Mouse (Mus musculus): ENCODE results near the gene Fbxo48. TPM values are rescaled to one million over a fixed set of nuclear protein-coding genes. Genes with fewer than 3 reads are reported as not detected.

The Fbxo48 gene
- total RNA-seq, 2 experiments from 2014 or later: 8.1 to 12.7 TPM

- peak; percentile 89 for ATAC-seq (replicated peaks; ENCODE audit: poor library complexity)
Observed at GRCm38 (mm10) chr11:16969650-16970049, 18.5 kb downstream of the Fbxo48 start.

- ATAC-seq (replicated peaks; ENCODE audit: poor library complexity): no peak
Observed at GRCm38 (mm10) chr11:16972027-16972426, 20.9 kb downstream of the Fbxo48 start.

- no peak for ATAC-seq (replicated peaks; ENCODE audit: poor library complexity)
Observed at GRCm38 (mm10) chr11:16973086-16973485, 21.9 kb downstream of the Fbxo48 start.

GRCm38 (mm10) chr11:16976937-16977336, 25.8 kb downstream of the Fbxo48 start:
- peak; percentile 80 for ATAC-seq (replicated peaks; ENCODE audit: poor library complexity)

DNA sequence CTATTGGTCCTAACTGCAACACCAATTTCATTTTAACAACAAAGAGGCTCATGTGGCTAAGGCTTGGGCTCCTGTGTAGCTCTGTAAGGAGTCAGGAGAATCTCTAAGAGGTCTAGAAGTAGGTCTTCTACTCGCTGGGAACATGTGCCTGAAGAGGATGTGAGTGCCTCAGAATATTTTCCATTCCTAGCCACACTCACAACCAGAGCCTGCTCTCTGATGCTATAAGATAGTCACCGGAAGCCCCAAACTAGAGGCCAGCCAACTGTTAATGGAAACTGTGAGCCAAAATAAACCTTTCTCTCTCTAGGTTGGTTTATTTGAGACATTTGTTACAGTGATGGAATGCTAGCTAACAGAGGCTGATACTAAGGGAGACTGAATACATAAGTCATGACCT, 26.4 kb downstream of the Fbxo48 start:
- peak; percentile 26 for ATAC-seq (replicated peaks; ENCODE audit: poor library complexity)

GRCm38 (mm10) chr11:16978161-16978707, 27.1 kb downstream of the Fbxo48 start:
- peak; percentile 79 for ATAC-seq (replicated peaks; ENCODE audit: poor library complexity)

- no peak for ATAC-seq (replicated peaks; ENCODE audit: poor library complexity)
Observed at GRCm38 (mm10) chr11:16986550-16987187, 35.5 kb downstream of the Fbxo48 start.

GRCm38 (mm10) chr11:16987745-16988328, 36.7 kb downstream of the Fbxo48 start:
- ATAC-seq (replicated peaks; ENCODE audit: poor library complexity): peak; percentile 94

- ATAC-seq (replicated peaks; ENCODE audit: poor library complexity): no peak
Observed at GRCm38 (mm10) chr11:16989885-16990284, 38.7 kb downstream of the Fbxo48 start.

DNA sequence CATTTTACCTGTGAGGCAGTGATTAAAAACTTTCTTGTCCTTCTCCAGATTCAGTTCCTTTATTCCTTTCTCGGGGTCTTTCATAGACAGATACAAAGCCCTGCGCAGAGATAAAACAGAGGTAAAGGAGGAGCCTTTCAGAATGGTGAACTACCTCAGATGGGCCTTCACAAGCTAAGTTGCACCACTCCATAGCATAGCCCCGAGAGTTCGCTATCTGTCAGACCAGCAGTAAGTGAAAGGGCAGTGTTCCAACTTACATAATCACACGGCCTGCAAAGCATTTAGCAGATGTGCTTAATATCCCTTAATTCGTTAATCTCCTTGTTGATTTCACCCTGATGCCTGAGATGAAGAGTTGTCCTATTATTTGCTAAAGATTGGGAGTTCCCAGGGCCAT, 41.7 kb downstream of the Fbxo48 start:
- peak; percentile 82 for ATAC-seq (replicated peaks; ENCODE audit: poor library complexity)

DNA sequence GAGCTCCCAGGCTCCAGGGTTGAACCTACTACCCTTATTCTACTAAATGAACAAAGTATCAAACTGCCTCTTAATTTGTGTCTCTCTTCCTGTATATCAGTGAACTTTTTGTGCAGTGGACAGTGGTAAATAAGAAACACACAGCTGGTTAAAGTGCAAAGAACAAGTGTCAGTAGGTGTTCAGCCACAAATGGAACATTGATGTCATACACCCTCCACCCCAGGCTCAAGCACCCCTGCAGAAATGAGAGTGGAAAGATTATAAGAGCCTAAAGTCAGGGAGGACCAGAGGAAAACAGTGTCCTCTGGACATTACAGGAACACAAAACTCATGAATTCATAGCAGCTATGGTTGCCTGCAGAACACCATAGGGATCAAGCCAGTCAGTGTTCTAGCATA, 45.6 kb downstream of the Fbxo48 start:
- no peak for ATAC-seq (replicated peaks; ENCODE audit: poor library complexity)

DNA sequence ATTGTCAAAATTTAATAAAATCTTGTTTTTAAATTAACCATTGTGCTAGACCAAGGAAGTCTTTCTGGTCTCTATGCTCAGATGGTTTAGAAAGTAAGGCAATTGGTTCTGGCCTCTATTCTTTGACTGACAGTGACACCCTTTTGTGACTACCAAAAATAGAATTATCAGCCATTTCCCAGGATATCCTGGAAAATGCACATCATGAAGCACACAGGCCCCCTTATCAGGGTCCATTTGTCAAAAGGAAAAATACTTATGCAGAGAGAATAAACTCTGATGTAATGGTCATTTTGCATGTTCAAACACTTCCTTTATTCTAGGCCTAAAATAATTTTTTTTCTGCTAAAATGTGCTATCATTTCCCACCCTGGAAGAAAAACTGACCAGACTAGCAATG, 46.3 kb downstream of the Fbxo48 start:
- ATAC-seq (replicated peaks; ENCODE audit: poor library complexity): no peak

DNA sequence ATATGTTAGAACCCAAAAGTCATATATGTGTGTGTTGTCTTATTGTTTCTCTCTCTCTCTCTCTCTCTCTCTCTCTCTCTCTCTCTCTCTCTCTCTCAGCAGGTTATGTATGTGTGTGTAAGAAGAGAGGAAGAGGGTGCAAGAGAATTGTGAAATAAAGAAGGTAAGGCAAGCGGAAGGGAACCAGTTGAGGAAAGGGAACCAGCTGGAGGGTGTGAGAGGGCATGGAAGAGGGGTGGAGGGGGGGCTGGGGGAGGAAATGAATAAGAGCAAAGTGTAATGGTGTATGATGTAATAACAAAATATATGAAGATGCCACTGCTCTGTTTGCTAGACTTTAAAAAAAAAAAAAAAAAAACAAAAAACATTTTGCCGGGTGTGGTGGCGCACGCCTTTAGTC, 48.2 kb downstream of the Fbxo48 start:
- peak; percentile 58 for ATAC-seq (replicated peaks; ENCODE audit: poor library complexity)

- no peak for ATAC-seq (replicated peaks; ENCODE audit: poor library complexity)
Observed at GRCm38 (mm10) chr11:16999933-17000332, 48.8 kb downstream of the Fbxo48 start.

GRCm38 (mm10) chr11:17000353-17001334, 49.5 kb downstream of the Fbxo48 start:
- peak; percentile 30 for ATAC-seq (replicated peaks; ENCODE audit: poor library complexity)

DNA sequence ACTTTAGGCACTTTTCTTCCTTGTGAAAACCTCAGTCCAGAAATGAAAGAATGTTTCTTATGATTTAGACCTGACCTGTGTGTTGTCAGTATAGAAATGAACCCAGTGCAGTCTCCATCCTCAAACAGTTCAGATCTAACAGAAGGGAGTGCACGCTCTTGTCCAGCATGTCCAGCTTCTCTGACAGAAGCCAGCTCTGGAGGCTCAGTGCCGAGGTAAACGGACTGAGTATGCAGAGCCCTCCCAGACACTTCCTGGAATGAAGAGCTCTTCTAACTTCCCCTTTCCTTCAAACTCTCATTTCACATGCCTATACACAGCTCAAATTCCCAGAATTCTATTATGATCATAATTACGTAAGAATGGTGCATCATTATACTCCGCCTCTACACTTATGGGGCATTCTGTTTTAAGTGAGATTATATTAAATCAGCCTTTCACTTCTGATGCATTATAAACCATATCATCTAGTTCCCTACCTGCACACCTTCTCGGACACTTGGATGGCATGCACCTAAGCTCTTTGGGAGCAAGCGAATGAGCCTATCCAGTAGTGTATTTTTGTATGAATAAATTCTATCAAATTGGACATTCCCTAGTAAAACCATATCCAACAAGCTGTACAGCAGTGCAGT, 51.7 kb downstream of the Fbxo48 start:
- ATAC-seq (replicated peaks; ENCODE audit: poor library complexity): peak; percentile 35

DNA sequence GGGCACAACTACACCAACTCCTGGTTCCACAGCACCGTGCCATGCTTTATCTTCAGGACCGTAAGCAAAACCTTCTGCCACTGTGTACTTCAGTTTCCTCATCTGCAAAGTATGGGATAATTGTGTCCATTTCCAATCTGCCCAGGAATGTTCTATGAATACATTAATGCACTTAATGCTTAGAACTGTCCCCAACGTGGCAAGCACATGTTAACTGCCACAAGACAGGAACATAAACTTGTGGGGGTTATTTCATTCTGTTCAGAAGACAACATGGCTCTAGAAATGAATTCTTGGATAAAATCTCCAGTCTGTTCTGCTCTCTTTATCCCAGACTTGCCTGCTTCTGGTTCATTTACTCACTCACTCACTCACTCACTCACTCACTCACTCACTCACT, 52.6 kb downstream of the Fbxo48 start:
- no peak for ATAC-seq (replicated peaks; ENCODE audit: poor library complexity)
